Mouse (Mus musculus) retina, postnatal 1 day (tissue): Measurements from ENCODE around the gene Col1a2.

Source experiments
- DNase-seq: peaks from one replicate; pipeline ENCODE4 v3.0.0-alpha.2; 2012

Col1a2 gene

DNA sequence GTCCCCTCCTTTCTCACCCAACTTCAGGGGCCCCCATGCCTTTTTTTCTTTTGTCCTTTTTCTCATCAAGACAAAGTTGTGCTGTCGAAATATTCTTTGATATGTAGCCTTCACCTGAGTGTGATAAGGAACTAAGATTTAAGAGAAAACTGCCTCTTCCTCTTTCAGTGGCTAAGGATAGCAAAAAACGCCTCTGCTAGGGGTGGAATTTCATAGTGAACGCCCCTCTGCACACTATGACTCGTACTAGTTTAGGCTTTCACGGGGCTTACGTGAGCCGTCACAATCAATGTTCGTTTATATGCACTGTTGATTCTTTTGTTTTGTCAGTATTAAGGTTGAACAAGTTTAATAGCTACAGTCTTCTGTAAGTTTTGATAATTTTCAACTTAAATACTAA lies 85.5 kb downstream of the Col1a2 start:
- no peak for DNase-seq
